Mouse (Mus musculus) liver, embryonic 11.5 days (tissue): ENCODE data around the gene Gm13030. TPM values are rescaled to one million over a fixed set of nuclear protein-coding genes. Genes with fewer than 3 reads are reported as not detected.

Experiments
- ATAC-seq: fragments of 200-750 bp; cut with Nextera tagmentation; replicated peaks from 2 replicates; pipeline ENCODE4 v1.8.0; 2017; ENCODE audit warnings: moderate number of reproducible peaks, mild to moderate bottlenecking, moderate TSS enrichment, moderate library complexity; ENCODE audit not compliant: low FRiP score
- DNase-seq: peaks from one replicate; pipeline ENCODE4 v3.0.0-alpha.2; 2017; ENCODE audit warnings: low spot score
- H3K27ac ChIP-seq: fragments of 300-500 bp; sonication (generic); 2 replicates; pipeline ENCODE4 v1.5.1; 2014; ENCODE audit warnings: mild to moderate bottlenecking, low read depth, low read length, control low read depth
- H3K27me3 ChIP-seq: fragments of 300-500 bp; sonication (generic); replicated peaks from 2 replicates; pipeline ENCODE4 v1.6.1; 2014; ENCODE audit warnings: low read length, mixed read lengths; ENCODE audit not compliant: control insufficient read depth, insufficient read depth
- H3K36me3 ChIP-seq: fragments of 300-500 bp; sonication (generic); 2 replicates; pipeline ENCODE4 v1.6.1; 2014; ENCODE audit warnings: mild to moderate bottlenecking, low read length, moderate library complexity, mixed read lengths; ENCODE audit not compliant: control insufficient read depth, insufficient read depth
- H3K4me1 ChIP-seq: fragments of 300-500 bp; sonication (generic); replicated peaks from 2 replicates; pipeline ENCODE4 v1.6.1; 2014; ENCODE audit warnings: low read length, mixed read lengths; ENCODE audit not compliant: control insufficient read depth, insufficient read depth
- H3K4me2 ChIP-seq: fragments of 300-500 bp; sonication (generic); 2 replicates; pipeline ENCODE4 v1.6.1; 2014; ENCODE audit warnings: mild to moderate bottlenecking, control low read depth, moderate library complexity
- H3K4me3 ChIP-seq: fragments of 300-500 bp; sonication (generic); 2 replicates; pipeline ENCODE4 v1.5.1; 2014; ENCODE audit warnings: low read depth, low read length, control low read depth
- H3K9ac ChIP-seq: fragments of 300-500 bp; sonication (generic); 2 replicates; pipeline ENCODE4 v1.6.1; 2014; ENCODE audit warnings: low read depth, low read length, control low read depth
- H3K9me3 ChIP-seq: fragments of 300-500 bp; sonication (generic); 2 replicates; pipeline ENCODE4 v1.6.1; 2016; ENCODE audit warnings: low read length, inconsistent platforms, mixed read lengths; ENCODE audit not compliant: control insufficient read depth
- WGBS: fragments of 180-500 bp; shearing (Covaris S2); extraction: QIAGEN DNeasy Blood & Tissue Kit; methylation state at CpG from one replicate; pipeline ENCODE4 v1.1.7; 2014; 5-methylcytosine and 5-hydroxymethylcytosine counted together
- polyA plus RNA-seq: library from polyadenylated mRNA; unstranded; fragments of >200 nt; fragmentation: Nextera tagmentation; extraction: Ambion mirVana; gene quantifications from 2 replicates; pipeline ENCODE4 v1.2.1, GENCODE M21; 2014

Gene Gm13030
- polyA plus RNA-seq, 1 experiment from 2014 or later = not detected

DNA sequence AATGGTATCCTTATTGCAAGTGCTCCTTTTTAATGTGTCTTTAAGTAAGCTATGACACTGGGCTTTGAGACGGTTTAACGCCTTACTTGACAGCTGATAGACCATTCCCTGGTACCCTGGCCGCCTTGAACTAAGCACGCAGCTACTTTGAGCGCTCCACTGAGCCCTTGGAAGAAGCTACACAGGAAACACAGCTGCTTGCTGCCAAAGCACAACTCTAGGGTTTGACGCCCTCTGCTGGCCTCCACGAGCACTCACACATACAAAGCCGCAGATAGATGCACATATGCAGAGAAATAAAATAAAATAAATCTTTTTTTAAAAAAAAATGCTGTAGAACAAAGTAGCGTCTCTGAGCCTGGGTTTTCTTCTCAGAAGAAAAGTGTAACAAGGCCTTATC, 14.5 kb downstream of the Gm13030 start:
- Histone ChIP-seq H3K9ac (no peak overlapping the region), H3K27me3 (no peaks in the 10 kb centered on the region; the same call in 1 of the 2 replicates), H3K9me3 (no peaks in the 10 kb centered on the region), H3K4me2 (peak overlapping the region; percentile 51), H3K27ac (no peak overlapping the region), H3K4me1 (no peaks in the 10 kb centered on the region), H3K36me3 (no peaks in the 10 kb centered on the region), H3K4me3 (no peak overlapping the region)
- no peak for DNase-seq
- ATAC-seq = peak; percentile 20; the same call in 1 of the 2 replicates
- 13% methylated on average over 9 of the region's 9 CpGs for WGBS

DNA sequence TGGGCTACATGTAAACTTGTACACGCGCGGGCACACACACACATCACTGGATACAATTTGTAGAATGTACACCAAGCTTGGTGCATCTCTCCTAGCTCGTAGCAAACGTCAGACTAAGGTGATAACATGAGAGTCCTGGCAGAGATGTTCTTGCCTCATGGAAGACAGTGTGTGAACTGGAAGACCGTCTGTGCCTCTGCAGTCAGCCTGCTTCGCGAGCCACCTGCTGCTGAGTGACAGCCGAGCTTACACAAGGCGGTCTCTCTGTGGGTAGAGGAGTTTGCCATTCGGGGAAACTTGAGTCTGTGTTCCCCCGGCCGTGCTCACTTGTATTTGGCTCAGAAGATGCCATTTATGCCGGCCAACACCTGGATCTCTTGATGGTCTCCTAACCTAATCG, 15.3 kb downstream of the Gm13030 start:
- Histone ChIP-seq H3K27ac (no peak overlapping the region), H3K27me3 (no peaks in the 10 kb centered on the region; the same call in 1 of the 2 replicates), H3K9me3 (no peaks in the 10 kb centered on the region), H3K36me3 (no peaks in the 10 kb centered on the region), H3K4me1 (no peaks in the 10 kb centered on the region), H3K4me2 (no peak overlapping the region), H3K4me3 (no peak overlapping the region), H3K9ac (no peak overlapping the region)
- WGBS = 68% methylated on average over 15 of the region's 15 CpGs
- DNase-seq = no peak
- ATAC-seq = no peak

DNA sequence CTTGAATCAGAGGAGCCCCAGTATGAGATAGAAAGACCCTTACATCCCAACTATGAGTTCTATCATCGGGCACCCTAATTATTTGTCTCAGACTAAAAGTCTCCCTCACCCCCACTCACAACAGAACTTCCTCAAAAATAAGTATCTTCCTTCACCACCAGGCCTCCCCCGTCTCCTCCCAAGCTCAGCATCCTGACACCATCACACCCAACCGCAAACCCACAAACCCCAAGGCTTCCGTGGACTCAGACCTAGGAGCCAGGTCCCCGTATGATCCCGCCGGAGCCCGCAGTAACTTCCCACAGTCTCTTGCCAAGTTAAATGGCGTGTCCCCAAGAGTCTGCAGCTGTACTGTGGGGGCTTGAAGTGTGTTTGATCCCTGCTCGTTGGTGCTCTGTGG, 16.2 kb downstream of the Gm13030 start:
- no peak for ATAC-seq
- H3K27ac ChIP-seq = no peak overlapping the region
- no peak overlapping the region for H3K4me2 ChIP-seq
- DNase-seq = no peak
- no peaks in the 10 kb centered on the region; the same call in 1 of the 2 replicates for H3K27me3 ChIP-seq
- no peak overlapping the region for H3K4me3 ChIP-seq
- H3K9me3 ChIP-seq = no peaks in the 10 kb centered on the region
- H3K4me1 ChIP-seq = no peaks in the 10 kb centered on the region
- H3K36me3 ChIP-seq = no peaks in the 10 kb centered on the region
- 45% methylated on average over 10 of the region's 10 CpGs for WGBS
- H3K9ac ChIP-seq = no peak overlapping the region

DNA sequence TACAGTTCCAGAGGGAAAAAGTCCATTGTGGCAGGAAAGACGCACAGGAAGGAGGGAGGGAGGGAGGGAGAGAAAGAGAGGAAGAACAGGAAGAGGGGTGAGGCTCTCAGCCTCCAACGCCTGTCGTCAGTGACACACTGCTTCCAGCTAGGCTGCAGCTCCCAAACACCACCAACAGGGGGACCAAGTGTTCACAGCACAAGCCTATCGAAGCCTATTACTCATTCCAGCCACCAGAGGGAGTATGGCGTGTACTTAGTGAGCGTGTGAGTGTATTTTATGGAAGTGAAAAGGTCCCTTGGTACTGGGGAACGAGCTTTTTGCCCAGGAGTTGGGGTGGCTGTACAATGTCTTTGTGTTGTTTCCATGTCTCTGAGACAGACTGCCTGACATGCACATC, 17.3 kb downstream of the Gm13030 start:
- DNase-seq (no peak), ATAC-seq (no peak)
- H3K9me3 ChIP-seq = no peaks in the 10 kb centered on the region
- H3K9ac ChIP-seq = no peak overlapping the region
- H3K36me3 ChIP-seq = no peaks in the 10 kb centered on the region
- H3K27me3 ChIP-seq = no peaks in the 10 kb centered on the region; the same call in 1 of the 2 replicates
- no peaks in the 10 kb centered on the region for H3K4me1 ChIP-seq
- no peak overlapping the region for H3K4me2 ChIP-seq
- no peak overlapping the region for H3K27ac ChIP-seq
- WGBS = 28% methylated on average over 7 of the region's 7 CpGs
- H3K4me3 ChIP-seq = no peak overlapping the region

DNA sequence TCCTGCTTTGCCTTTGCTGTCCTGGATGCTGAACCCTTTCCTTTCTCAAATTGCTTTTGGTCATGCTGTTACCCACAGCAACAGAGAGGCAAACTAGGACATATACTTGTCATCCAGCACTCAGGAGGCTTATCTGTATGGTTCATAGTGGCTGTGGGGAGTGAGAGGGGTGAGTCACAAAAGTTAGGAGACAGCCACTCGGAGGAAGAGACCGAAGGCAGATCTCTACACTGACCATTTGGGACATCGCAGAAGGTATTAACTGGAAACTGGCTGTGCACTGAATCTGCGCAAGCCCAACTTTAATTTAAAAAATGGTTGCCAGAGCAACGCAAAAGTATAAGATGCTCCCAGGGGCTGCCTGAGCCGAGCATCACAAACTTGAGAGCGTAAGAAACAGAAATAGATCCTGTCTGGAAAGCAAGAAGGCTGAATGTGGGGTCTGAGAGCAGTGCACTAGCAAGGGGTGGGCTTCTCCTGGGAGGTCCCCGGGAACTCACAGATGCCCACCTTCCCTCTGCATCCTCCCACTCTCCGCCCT, 18.6 kb downstream of the Gm13030 start:
- no peak overlapping the region for H3K4me2 ChIP-seq
- no peaks in the 10 kb centered on the region for H3K4me1 ChIP-seq
- no peak overlapping the region for H3K27ac ChIP-seq
- DNase-seq = no peak
- no peaks in the 10 kb centered on the region; the same call in 1 of the 2 replicates for H3K27me3 ChIP-seq
- H3K4me3 ChIP-seq = no peak overlapping the region
- no peaks in the 10 kb centered on the region for H3K36me3 ChIP-seq
- 79% methylated on average over 9 of the region's 9 CpGs for WGBS
- H3K9ac ChIP-seq = no peak overlapping the region
- H3K9me3 ChIP-seq = no peaks in the 10 kb centered on the region
- ATAC-seq = no peak

DNA sequence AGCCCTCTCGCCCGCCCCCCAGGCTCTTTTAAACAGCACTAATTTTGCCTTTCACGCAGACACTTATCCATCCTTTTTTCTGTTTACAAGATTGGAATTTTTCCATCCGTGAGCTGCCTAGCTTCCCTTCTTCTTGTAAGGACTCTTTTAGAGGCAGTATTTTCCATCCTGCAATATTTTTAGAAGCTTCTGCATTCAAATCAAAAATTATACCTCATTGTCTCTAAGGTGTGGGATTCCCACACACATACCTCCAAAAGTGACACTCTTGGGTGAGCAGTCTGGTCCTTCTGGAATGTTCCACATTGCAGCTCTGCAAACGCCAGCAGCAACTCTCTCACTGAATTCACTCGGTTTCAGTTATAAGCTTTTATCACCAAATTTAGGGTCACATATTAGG, 20.8 kb downstream of the Gm13030 start:
- Histone ChIP-seq H3K4me1 (no peaks in the 10 kb centered on the region), H3K9me3 (no peaks in the 10 kb centered on the region), H3K4me2 (no peak overlapping the region), H3K27me3 (no peaks in the 10 kb centered on the region; the same call in 1 of the 2 replicates), H3K9ac (no peak overlapping the region), H3K4me3 (no peak overlapping the region), H3K36me3 (no peaks in the 10 kb centered on the region), H3K27ac (no peak overlapping the region)
- WGBS = 67% methylated on average over 6 of the region's 6 CpGs
- ATAC-seq = no peak
- DNase-seq = no peak

DNA sequence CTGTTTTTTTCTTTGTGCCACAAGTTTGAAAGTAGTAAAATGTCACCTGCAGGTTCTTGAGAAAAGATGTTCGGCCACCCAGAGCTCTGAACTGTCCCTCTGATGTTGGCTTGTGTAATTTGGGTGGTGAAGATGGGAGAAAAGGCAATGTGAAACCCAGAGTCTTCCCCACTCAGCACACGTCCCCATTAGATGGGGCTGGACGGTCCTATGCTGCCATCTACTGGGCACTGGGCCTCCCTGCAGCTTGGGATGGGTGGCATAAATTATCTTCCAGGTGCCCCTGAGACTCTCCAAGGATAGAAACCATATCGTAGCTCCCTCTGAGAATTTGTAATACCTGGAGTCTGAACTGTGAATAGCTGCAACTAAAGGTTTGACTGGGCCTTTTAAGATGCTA, 22.3 kb downstream of the Gm13030 start:
- no peak overlapping the region for H3K4me2 ChIP-seq
- H3K4me3 ChIP-seq = no peak overlapping the region
- WGBS = 5% methylated on average over 4 of the region's 4 CpGs
- ATAC-seq (no peak), DNase-seq (peak; percentile 62)
- no peaks in the 10 kb centered on the region for H3K36me3 ChIP-seq
- no peak overlapping the region for H3K27ac ChIP-seq
- H3K4me1 ChIP-seq = no peaks in the 10 kb centered on the region
- H3K9ac ChIP-seq = no peak overlapping the region
- no peaks in the 10 kb centered on the region for H3K27me3 ChIP-seq
- H3K9me3 ChIP-seq = no peaks in the 10 kb centered on the region

DNA sequence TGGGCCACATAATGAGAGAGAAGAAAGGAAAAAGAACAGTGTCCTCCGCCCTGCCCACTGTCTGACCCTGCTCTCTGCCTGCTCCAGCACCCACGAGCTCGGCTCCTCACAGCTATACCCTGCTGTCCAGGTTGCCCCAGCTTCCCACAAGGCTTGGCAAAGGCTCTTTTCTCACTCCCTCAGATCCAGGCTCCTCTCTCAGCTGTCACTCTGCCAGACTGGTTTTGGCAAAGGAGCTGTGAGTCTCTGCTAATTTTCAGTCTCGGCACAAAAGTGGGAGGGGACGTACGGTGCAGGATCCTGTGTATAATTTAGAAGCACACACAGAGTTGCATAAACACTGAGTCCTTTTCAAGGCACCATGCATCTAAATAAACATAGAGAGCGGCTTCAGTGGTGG, 32.4 kb downstream of the Gm13030 start:
- Histone ChIP-seq H3K36me3 (no peaks in the 10 kb centered on the region), H3K4me3 (no peak overlapping the region), H3K27me3 (0 out of 2 replicates have a peak, but pooled peaks cover 3% of the 10 kb centered on the region), H3K27ac (no peak overlapping the region), H3K4me1 (no peaks in the 10 kb centered on the region), H3K9me3 (0 out of 2 replicates have a peak, but pooled peaks cover 4% of the 10 kb centered on the region), H3K9ac (no peak overlapping the region), H3K4me2 (no peak overlapping the region)
- ATAC-seq = no peak
- WGBS = 89% methylated on average over 7 of the region's 7 CpGs
- no peak for DNase-seq

DNA sequence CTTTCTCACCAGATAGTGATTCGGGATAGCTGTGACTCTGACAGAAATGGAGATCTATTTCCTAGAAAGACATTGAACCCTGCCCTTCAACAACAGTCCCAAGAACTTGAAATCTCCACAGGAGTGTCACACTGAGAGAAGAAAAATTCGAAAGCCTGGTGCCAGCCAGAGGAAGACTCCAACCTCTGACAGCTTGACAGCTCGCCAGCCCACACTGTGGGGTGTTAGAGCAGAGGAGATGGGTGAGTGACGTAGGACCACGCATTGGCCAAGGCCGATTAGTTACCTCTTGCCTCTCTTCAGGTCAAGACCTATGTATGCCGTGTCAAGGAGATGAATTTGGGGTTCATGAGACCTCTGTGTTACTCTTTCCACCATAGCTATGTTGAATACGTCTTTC, 33.0 kb downstream of the Gm13030 start:
- H3K4me3 ChIP-seq = no peak overlapping the region
- H3K27me3 ChIP-seq = 0 out of 2 replicates have a peak, but pooled peaks cover 4% of the 10 kb centered on the region
- WGBS = 78% methylated on average over 8 of the region's 8 CpGs

More for the DNA sequence above, 33.0 kb downstream of the Gm13030 start:
- no peak for ATAC-seq
- Histone ChIP-seq H3K4me1 (no peaks in the 10 kb centered on the region), H3K4me2 (no peak overlapping the region), H3K9me3 (0 out of 2 replicates have a peak, but pooled peaks cover 4% of the 10 kb centered on the region), H3K27ac (no peak overlapping the region), H3K9ac (no peak overlapping the region), H3K36me3 (no peaks in the 10 kb centered on the region)
- DNase-seq = no peak
